Mouse (Mus musculus) testis, adult 10 weeks (tissue): Measurements from ENCODE around the gene Ttc5. TPM values are rescaled to one million over a fixed set of nuclear protein-coding genes. Genes with fewer than 3 reads are reported as not detected.

Experiments used
- polyA plus RNA-seq: library from polyadenylated mRNA; stranded (reverse); fragments of 350-450 nt; fragmentation: Illumina TruSeq; extraction: RNeasy Lipid Tissue Mini Kit (QIAGEN cat#74804); gene quantifications from one replicate; pipeline ENCODE4 v1.2.3, GENCODE M21; 2014; ENCODE audit warnings: low read depth, low replicate concordance

The Ttc5 gene
- 7.6 TPM for polyA plus RNA-seq

GRCm38 (mm10) chr14:50785251-50785637, at the start of gene Ttc5:
Ttc5 (minus strand) TSS chr14:50785519.

DNA sequence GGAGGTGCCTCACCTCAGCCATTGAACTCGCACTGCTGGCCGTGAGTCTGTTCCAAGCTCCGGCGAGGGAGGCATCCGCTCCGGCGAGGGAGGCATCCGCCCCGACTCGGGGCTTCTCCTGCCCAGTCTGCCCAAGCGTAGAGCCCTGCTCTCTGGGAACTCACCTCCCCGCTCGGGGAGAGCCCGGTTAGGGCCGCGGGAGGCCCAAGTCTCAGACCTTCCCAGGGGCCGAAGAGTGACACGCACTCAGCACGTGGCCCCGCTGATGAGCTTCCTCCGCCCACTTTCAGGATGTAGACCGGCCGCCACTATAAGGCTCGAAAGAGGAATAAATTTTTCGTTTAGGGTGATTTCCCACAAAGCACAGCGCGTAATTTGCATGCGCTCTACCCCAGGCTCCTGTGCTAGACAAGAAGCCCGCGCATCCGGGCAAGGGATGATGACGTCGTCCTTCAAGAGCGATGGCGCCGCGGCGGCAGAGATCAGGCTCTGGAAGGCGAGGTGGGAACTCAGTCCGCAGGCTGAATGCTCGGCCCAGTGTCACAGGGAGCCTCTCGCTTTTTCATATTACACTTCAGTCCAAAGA, 22.3 kb upstream of the Ttc5 start, which contains the start of the genes Ccnb1ip1 and Parp2:
Gene Ccnb1ip1 (minus strand): TSS at position 246 of the 586 bp plus-strand sequence.
Gene Parp2 (plus strand): TSS at position 355 of the 586 bp plus-strand sequence.

DNA sequence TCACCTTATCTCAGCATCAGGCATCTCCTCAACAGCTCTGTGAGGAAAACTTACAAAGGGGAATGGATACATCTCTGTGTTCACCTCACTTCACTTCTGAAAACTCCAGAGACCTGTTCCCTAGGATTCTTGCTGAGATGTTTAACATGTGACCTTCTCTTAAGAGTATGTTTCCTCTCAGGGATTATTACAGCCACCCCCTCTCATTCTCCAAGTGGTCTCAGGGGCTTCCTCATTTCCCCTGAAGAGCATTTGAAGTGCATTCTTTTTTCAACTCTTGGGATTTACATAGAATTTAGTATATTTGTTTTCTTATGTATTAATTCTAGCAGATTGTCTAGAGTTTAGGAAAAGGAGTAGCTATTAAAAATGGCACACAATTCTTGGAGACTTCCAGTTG, 40.3 kb downstream of the Ttc5 start, which contains the start of gene Olfr749:
Gene Olfr749 (minus strand): TSS at position 101 of the 400 bp plus-strand sequence.

Other genes with a start within 250 kb of the Ttc5 start
- gene Olfr744, start 170.6 kb downstream of the Ttc5 start, polyA plus RNA-seq, result not detected
- not detected for gene Olfr745, start 146.1 kb downstream of the Ttc5 start, polyA plus RNA-seq
- not detected for gene Olfr746, start 138.4 kb downstream of the Ttc5 start, polyA plus RNA-seq
- not detected for gene Olfr747, start 92.3 kb downstream of the Ttc5 start, polyA plus RNA-seq
- gene Olfr748, start 78.1 kb downstream of the Ttc5 start, polyA plus RNA-seq, result not detected
- not detected for gene Olfr749, start 40.4 kb downstream of the Ttc5 start, polyA plus RNA-seq
- 20.3 TPM for gene Ccnb1ip1, start 22.2 kb upstream of the Ttc5 start, polyA plus RNA-seq
- 24.1 TPM for gene Parp2, start 22.3 kb upstream of the Ttc5 start, polyA plus RNA-seq
- gene Tep1, start 85.0 kb upstream of the Ttc5 start, polyA plus RNA-seq, result 2.8 TPM
- 0.06 TPM for gene Klhl33, start 112.0 kb upstream of the Ttc5 start, polyA plus RNA-seq
- gene Osgep, start 139.4 kb upstream of the Ttc5 start, polyA plus RNA-seq, result 12.3 TPM
- 20.7 TPM for gene Apex1, start 139.4 kb upstream of the Ttc5 start, polyA plus RNA-seq
- gene Pip4p1, start 145.3 kb upstream of the Ttc5 start, polyA plus RNA-seq, result 17.5 TPM
- gene Pnp, start 145.6 kb upstream of the Ttc5 start, polyA plus RNA-seq, result 6.9 TPM
- gene Gm49342, start 159.0 kb upstream of the Ttc5 start, polyA plus RNA-seq, result not detected
- gene Pnp2, start 170.5 kb upstream of the Ttc5 start, polyA plus RNA-seq, result 5.4 TPM
- 8.1 TPM for gene Rnase10, start 222.2 kb upstream of the Ttc5 start, polyA plus RNA-seq